Mouse (Mus musculus): ENCODE data around the gene Aldh16a1. TPM values are rescaled to one million over a fixed set of nuclear protein-coding genes. Genes with fewer than 3 reads are reported as not detected.
A peak's percentile ranks its signal among the peaks of the same experiment; 100 is the strongest.

Gene Aldh16a1
- polyA plus RNA-seq (2016; fragmentation: Nextera tagmentation; extraction: Ambion mirVana): 33.4 and 39.8 TPM in 2 replicates

DNA sequence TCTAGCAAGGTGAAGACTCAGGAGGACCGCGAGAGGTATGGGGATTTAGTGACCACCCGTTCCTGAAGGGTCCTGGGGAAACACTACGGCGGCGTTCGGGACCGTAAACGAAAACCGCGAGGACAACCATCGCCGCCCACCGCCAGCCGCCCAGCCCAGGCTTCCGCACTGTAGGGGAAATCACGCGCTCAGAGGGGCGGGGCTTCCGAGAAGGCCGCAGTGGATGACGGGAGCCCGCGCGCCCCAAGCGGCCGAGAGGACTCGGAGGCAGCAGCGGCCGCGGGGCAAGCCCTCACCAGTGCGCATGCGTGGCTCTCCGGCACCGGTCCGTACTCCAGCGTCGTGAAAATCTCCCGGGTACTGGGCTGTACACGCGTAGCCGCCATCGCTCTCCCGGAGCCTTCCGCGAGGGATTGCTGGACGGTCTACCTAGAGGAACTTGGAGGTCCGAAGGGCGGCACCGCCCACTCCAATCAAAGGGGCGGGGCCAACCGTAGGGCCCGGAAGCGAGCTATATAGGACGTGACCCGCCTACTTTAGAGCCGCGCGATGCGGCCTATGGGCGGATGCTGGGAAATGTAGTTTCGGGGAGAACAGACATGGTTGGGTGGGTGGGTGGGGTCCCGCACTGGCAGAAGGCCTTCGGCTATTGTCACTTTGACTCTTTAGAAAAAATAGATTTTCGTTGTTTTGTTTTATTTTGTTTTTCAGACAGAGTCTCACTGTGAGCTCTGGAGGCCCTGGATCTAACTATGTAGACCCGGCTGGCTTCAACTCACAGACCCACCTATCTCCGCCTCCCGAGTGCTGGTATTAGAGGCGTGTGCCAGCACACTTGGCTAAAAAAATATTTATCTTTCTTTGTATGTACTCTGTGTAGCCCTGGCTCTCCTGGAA is at the start of gene Aldh16a1, which contains the start of gene Pih1d1:
Gene Aldh16a1 (minus strand): TSS at position 489 of the 897 bp plus-strand sequence.
Gene Pih1d1 (plus strand): TSS at position 208 of the 897 bp plus-strand sequence.
- Histone ChIP-seq H3K27ac (peak within 1 kb of the TSS; percentile 94), H3K36me3 (peaks cover 22% of the 10 kb centered on the region), H3K9ac (peak within 1 kb of the TSS; percentile 81), H3K9me3 (replicated peaks) (no peaks in the 10 kb centered on the region), H3K4me3 (peak within 1 kb of the TSS; percentile 64), H3K4me1 (peaks cover 17% of the 10 kb centered on the region), H3K4me2 (replicated peaks) (peak within 1 kb of the TSS; percentile 73), H3K27me3 (no peaks in the 10 kb centered on the region)
- ATAC-seq (ENCODE audit: low FRiP score): peak; percentile 96
- WGBS: 5% methylated on average over 69 of the region's 69 CpGs

DNA sequence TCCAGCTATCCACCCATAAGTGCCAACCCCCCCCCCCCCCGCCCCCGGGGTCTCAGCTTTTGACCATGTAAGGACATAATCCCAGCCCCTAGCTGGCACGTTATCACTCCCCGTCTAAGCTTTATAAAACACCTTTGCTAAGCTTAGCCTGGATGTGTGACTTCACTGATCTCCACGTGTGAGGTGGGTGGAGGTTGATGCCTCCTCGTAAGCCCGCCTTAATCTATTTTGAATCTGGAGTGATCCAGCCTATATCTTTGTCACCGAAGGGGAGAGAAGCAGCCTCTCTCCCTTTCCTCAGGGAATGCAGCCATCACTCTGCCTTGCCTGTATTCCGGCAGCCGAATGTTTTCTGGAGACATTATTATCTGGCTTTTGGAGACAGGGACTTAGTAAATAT is 48.3 kb upstream of the Aldh16a1 start:
- ATAC-seq (ENCODE audit: low FRiP score): no peak
- H3K27me3 ChIP-seq: peaks cover 21% of the 10 kb centered on the region
- H3K27ac ChIP-seq: no peak overlapping the region
- peaks cover 2% of the 10 kb centered on the region; the same call in 1 of the 2 replicates for H3K4me1 ChIP-seq
- no peak overlapping the region for H3K9ac ChIP-seq
- no peaks in the 10 kb centered on the region for H3K9me3 ChIP-seq (replicated peaks)
- H3K36me3 ChIP-seq: no peaks in the 10 kb centered on the region
- WGBS: 69% methylated on average over 10 of the region's 10 CpGs
- H3K4me3 ChIP-seq: no peak overlapping the region
- no peak overlapping the region for H3K4me2 ChIP-seq (replicated peaks)

DNA sequence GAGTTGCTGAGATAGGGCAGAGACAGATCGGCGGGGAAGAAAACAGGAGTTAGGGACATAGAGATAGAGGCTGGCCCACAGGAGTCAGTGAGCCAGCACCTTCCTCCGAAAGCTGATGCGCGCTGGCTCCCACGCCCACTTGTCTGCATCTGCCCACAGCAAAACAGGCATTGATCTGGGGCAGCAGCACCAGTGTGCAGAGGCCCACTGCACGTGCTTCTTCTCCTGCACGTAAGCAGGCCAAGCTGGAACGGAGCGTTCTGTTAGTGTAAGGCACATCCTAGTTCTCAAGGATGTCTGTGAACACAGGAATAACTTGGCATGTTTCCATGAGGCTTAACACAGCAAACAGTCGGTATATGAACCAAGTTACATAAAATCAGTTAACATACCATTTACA is 44.6 kb upstream of the Aldh16a1 start:
- ATAC-seq (ENCODE audit: low FRiP score): no peak
- 83% methylated on average over 11 of the region's 11 CpGs for WGBS
- Histone ChIP-seq H3K9me3 (replicated peaks) (no peaks in the 10 kb centered on the region), H3K27ac (no peak overlapping the region), H3K4me3 (no peak overlapping the region), H3K4me1 (peaks cover 2% of the 10 kb centered on the region; the same call in 1 of the 2 replicates), H3K4me2 (replicated peaks) (no peak overlapping the region), H3K27me3 (peaks cover 29% of the 10 kb centered on the region), H3K36me3 (no peaks in the 10 kb centered on the region), H3K9ac (no peak overlapping the region)

DNA sequence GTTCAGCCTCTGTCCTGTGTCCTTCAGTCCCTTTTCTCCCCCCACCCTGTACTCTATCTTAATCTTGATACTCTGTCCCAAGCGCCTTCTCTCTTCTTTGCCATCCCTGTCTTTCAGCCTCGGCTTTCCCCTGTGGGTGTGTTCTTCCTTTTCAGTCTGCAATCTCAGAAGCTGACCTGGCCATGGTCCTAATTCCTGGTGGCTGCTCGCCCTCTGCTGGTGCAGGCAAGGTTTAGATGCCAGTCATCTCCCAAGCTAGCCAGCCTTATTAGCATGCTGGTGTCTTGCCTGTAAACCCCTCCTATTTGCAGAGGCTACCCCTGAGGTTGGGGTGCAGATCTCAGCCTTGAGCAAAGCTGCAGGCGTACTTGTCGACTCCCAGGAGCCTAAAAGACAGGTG is 44.1 kb upstream of the Aldh16a1 start:
- H3K9ac ChIP-seq: peak overlapping the region; percentile 27; the same call in 1 of the 2 replicates
- H3K9me3 ChIP-seq (replicated peaks): no peaks in the 10 kb centered on the region
- 10% methylated on average over 5 of the region's 5 CpGs for WGBS
- peaks cover 2% of the 10 kb centered on the region; the same call in 1 of the 2 replicates for H3K4me1 ChIP-seq
- ATAC-seq (ENCODE audit: low FRiP score): peak; percentile 36; the same call in 1 of the 2 replicates
- H3K27ac ChIP-seq: no peak overlapping the region
- H3K4me2 ChIP-seq (replicated peaks): 0 out of 2 replicates have a peak overlapping the region, but pooled peaks have one; percentile 13
- no peak overlapping the region for H3K4me3 ChIP-seq
- H3K36me3 ChIP-seq: no peaks in the 10 kb centered on the region
- peaks cover 33% of the 10 kb centered on the region for H3K27me3 ChIP-seq

DNA sequence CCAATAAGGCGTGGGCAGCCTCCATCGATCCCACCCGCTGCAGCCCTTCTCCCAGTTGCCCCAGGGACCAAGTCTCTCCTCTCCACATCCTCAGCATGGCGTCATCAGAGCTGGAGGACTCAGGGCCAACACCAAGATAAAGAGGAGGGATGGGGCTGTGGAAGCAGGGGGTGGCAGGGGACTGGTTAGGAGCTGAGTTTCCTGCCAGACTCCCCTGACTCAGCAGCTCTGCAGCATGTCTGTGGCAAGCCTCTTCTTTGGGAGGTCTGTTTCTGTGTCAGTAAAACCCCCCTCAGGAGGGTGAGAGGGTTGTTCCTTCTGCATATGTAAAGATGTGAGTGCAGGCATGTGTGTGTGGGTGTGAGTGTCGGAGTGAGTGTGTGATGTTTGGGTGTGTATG is 42.6 kb upstream of the Aldh16a1 start:
- H3K36me3 ChIP-seq: no peaks in the 10 kb centered on the region
- no peak overlapping the region for H3K4me3 ChIP-seq
- WGBS: 64% methylated on average over 5 of the region's 5 CpGs
- H3K9me3 ChIP-seq (replicated peaks): no peaks in the 10 kb centered on the region
- ATAC-seq (ENCODE audit: low FRiP score): no peak
- peaks cover 29% of the 10 kb centered on the region for H3K27me3 ChIP-seq
- peaks cover 5% of the 10 kb centered on the region for H3K4me1 ChIP-seq
- H3K27ac ChIP-seq: no peak overlapping the region
- H3K4me2 ChIP-seq (replicated peaks): no peak overlapping the region
- no peak overlapping the region for H3K9ac ChIP-seq

- H3K4me3 ChIP-seq: no peak overlapping the region
- no peak for ATAC-seq (ENCODE audit: low FRiP score)
- no peak overlapping the region for H3K27ac ChIP-seq
- H3K4me2 ChIP-seq (replicated peaks): no peak overlapping the region
- H3K9me3 ChIP-seq (replicated peaks): no peaks in the 10 kb centered on the region
- 80% methylated on average over 4 of the region's 4 CpGs for WGBS
- peaks cover 9% of the 10 kb centered on the region for H3K4me1 ChIP-seq
- H3K36me3 ChIP-seq: no peaks in the 10 kb centered on the region
- peaks cover 29% of the 10 kb centered on the region for H3K27me3 ChIP-seq
- no peak overlapping the region for H3K9ac ChIP-seq
Observed at GRCm38 (mm10) chr7:45196176-45196535, 41.8 kb upstream of the Aldh16a1 start.

- Histone ChIP-seq H3K36me3 (no peaks in the 10 kb centered on the region), H3K4me1 (peaks cover 9% of the 10 kb centered on the region), H3K9ac (no peak overlapping the region), H3K27ac (no peak overlapping the region), H3K27me3 (peaks cover 27% of the 10 kb centered on the region), H3K4me3 (no peak overlapping the region), H3K4me2 (replicated peaks) (no peak overlapping the region), H3K9me3 (replicated peaks) (no peaks in the 10 kb centered on the region)
- no peak for ATAC-seq (ENCODE audit: low FRiP score)
- 56% methylated on average over 13 of the region's 13 CpGs for WGBS
Observed at GRCm38 (mm10) chr7:45195341-45196175, 41.2 kb upstream of the Aldh16a1 start.

- H3K27ac ChIP-seq: no peak overlapping the region
- no peaks in the 10 kb centered on the region for H3K36me3 ChIP-seq
- H3K9me3 ChIP-seq (replicated peaks): no peaks in the 10 kb centered on the region
- no peak overlapping the region for H3K4me3 ChIP-seq
- no peak overlapping the region for H3K4me2 ChIP-seq (replicated peaks)
- peaks cover 9% of the 10 kb centered on the region for H3K4me1 ChIP-seq
- 74% methylated on average over 17 of the region's 17 CpGs for WGBS
- peaks cover 31% of the 10 kb centered on the region for H3K27me3 ChIP-seq
- no peak for ATAC-seq (ENCODE audit: low FRiP score)
- no peak overlapping the region for H3K9ac ChIP-seq
Observed at GRCm38 (mm10) chr7:45193871-45194785, 39.7 kb upstream of the Aldh16a1 start.

- Histone ChIP-seq H3K27me3 (peaks cover 36% of the 10 kb centered on the region), H3K4me2 (replicated peaks) (no peak overlapping the region), H3K4me3 (no peak overlapping the region), H3K4me1 (peaks cover 9% of the 10 kb centered on the region), H3K27ac (no peak overlapping the region), H3K9ac (no peak overlapping the region), H3K36me3 (no peaks in the 10 kb centered on the region), H3K9me3 (replicated peaks) (no peaks in the 10 kb centered on the region)
- WGBS: 61% methylated on average over 5 of the region's 5 CpGs
- ATAC-seq (ENCODE audit: low FRiP score): no peak
Observed at GRCm38 (mm10) chr7:45193406-45193805, 39.0 kb upstream of the Aldh16a1 start.

DNA sequence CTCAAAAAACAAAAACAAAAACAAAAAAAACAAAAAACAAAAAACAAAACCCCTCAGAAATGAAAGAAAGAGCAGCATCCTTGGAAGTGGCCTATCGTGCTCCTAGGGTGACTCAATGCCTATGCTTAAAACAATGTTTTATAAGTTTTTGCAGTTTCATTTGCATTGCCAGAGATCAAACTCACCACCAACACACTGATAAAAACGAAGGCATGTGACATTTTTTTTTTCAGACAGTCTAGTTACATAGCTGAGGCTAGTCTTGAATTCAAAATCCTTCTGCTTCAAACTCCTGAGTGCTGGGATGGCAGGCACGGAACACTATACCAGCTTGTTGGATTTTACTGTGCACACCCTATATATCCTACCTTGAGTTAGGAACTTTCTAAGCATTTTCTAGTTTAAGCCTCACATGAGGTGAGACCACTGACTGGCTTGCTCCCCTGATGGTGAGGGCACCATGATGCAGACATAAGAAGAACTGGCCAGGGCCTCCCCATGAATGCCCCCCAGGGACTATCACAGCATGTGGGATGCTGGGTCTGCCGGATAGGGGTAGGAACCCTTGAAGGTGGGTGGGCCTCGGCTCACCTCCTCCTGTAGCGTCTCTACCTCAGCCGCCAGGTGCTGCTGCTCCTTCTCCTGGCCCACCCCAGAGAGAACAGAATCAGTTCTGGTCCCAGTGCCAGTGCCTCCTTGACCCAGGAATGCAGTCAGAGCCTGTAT is 38.4 kb upstream of the Aldh16a1 start:
- 75% methylated on average over 7 of the region's 7 CpGs for WGBS
- ATAC-seq (ENCODE audit: low FRiP score): no peak
- Histone ChIP-seq H3K27ac (no peak overlapping the region), H3K4me1 (peaks cover 9% of the 10 kb centered on the region), H3K4me3 (no peak overlapping the region), H3K36me3 (no peaks in the 10 kb centered on the region), H3K27me3 (peaks cover 43% of the 10 kb centered on the region), H3K9me3 (replicated peaks) (no peaks in the 10 kb centered on the region), H3K4me2 (replicated peaks) (no peak overlapping the region), H3K9ac (no peak overlapping the region)

GRCm38 (mm10) chr7:45191803-45192363 is 37.5 kb upstream of the Aldh16a1 start:
- H3K4me2 ChIP-seq (replicated peaks): no peak overlapping the region; the same call in 1 of the 2 replicates
- ATAC-seq (ENCODE audit: low FRiP score): peak; percentile 24; the same call in 1 of the 2 replicates
- peaks cover 44% of the 10 kb centered on the region for H3K27me3 ChIP-seq
- H3K4me3 ChIP-seq: no peak overlapping the region
- no peak overlapping the region for H3K27ac ChIP-seq
- no peak overlapping the region for H3K9ac ChIP-seq
- WGBS: 21% methylated on average over 8 of the region's 8 CpGs
- H3K4me1 ChIP-seq: peaks cover 9% of the 10 kb centered on the region
- no peaks in the 10 kb centered on the region for H3K9me3 ChIP-seq (replicated peaks)
- no peaks in the 10 kb centered on the region for H3K36me3 ChIP-seq
